Mouse (Mus musculus) small intestine, adult 2 months (tissue): ENCODE measurements around the gene Dnajc13.

ENCODE experiments used
- CTCF ChIP-seq: fragments of 200-500 bp; IDR thresholded peaks from 2 replicates; pipeline ENCODE4 v1.5.1; 2012; ENCODE audit warnings: low read depth, mild to moderate bottlenecking, control low read depth, inconsistent platforms, low read length, moderate library complexity, mixed read lengths; ENCODE audit not compliant: insufficient replicate concordance, insufficient read length; ENCODE audit errors: extremely low read depth
- POLR2A ChIP-seq: fragments of 200-500 bp; IDR thresholded peaks from 2 replicates; pipeline ENCODE4 v1.6.1; 2012; ENCODE audit warnings: low read depth, mild to moderate bottlenecking, control low read depth, inconsistent platforms, low read length, moderate library complexity

GRCm38 (mm10) chr9:104126833-104127232 lies 135.9 kb downstream of the Dnajc13 start, which contains the start of gene Ackr4:
- TF ChIP-seq CTCF (no peak), POLR2A (no peak)
